Mouse (Mus musculus) urinary bladder, postnatal 25 days (tissue): ENCODE results near the gene Tmprss11g.

ENCODE experiments used
- DNase-seq: peaks from one replicate; pipeline ENCODE4 v3.0.0; 2022; ENCODE audit warnings: low spot score

Tmprss11g gene

GRCm38 (mm10) chr5:86518500-86518899, at the start of gene Tmprss11g:
Gene Tmprss11g (minus strand): TSS chr5:86518600.
- DNase-seq = no peak

DNA sequence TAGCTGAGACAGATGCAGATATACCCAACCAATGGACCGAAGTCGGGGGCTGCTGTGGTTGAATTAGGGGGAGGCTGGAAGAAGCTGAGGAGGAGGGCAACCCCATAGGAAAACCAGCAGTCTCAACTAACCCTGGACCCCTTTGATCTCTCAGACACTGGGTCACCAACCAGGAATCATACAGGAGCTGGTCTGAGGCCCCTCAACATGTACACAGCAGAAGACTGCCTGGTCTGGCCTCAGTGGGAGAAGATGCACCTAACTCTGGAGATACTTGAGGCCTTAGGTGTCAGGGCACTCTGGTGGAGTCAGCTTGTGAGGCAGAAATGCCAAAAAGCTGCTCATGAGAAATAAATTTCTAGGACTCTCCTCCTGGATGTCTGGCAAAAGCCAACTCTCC, 28.3 kb upstream of the Tmprss11g start:
- DNase-seq = no peak

- no peak for DNase-seq
Measured at GRCm38 (mm10) chr5:86540601-86541000, 22.2 kb upstream of the Tmprss11g start.

- no peak for DNase-seq
Measured at GRCm38 (mm10) chr5:86528725-86529124, 10.3 kb upstream of the Tmprss11g start.

- DNase-seq = no peak
Measured at GRCm38 (mm10) chr5:86511538-86511937, 6.9 kb downstream of the Tmprss11g start.

DNA sequence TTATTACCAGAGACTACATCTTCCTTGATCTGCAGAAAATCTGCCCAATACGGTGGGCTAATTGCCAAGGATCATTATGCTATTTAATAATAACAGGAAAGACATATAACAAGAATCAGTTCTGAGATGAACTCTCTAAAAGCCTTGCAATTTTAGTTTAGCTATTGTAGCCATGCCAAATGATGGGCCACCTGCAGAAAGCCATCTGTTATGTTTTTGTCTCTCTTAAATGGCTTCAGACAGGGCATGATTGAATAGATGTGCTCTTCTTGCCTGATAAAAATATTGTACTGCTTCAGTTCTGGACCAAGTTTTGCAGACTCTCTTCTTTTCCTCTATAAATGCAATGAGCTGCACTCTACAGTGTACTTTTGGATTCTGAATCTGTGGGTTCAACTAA, 24.9 kb downstream of the Tmprss11g start:
- no peak for DNase-seq

DNA sequence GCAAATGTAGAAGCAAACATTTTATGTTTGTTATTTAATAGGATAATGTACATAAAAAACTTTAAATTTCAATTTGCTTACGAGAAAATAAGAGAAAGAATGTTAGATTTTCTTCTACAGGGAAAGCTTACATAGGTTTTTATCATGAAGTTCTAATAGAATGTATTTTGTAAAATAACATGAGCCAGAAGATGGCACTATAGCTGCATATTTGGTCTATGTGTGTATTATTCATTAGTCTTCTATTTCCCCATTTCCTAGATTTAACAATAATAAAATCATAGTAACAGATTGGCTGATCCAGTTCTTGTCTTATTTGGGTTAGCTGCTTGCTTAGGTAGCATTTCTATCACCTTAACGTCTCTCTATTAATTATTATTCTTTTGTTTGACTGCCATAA, 35.8 kb downstream of the Tmprss11g start:
- DNase-seq = no peak

DNA sequence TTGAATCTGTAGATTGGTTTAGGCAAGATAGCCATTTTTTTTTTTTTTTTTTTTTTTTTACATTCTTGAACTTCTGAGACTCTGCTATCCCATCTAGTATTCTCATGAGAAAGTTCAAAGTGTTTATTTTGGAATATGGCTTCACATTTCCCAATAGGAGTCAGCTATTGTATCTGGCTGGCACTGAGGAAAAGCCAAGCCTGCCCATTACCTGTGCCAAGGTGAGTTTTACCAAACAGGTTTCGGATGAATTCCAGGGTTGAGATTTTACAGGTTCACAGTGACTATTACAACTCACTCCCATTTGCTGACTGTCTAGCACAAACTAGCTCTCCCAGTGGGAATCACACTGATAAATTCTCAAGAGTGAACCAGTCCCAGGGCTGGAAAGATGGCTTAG, 36.4 kb downstream of the Tmprss11g start:
- DNase-seq = no peak

DNA sequence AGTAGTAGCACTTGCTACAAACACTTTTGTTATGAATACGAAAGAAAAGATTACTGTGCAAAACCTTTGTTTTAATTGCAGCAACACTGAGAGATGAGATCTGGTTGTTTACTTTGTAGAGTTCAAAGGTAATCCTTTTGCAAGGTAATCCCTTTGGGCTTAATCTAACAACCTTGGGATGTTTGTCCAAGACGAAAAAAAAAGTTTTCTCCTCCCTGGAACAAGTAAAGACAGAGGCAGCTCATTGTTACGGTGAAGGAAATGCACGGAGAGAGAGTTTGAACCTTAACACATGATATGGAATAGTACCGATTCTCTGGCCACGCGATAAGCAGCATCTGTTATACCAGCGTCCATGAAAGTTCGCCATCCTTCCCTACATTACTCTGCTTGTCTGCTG, 44.5 kb downstream of the Tmprss11g start:
- no peak for DNase-seq

DNA sequence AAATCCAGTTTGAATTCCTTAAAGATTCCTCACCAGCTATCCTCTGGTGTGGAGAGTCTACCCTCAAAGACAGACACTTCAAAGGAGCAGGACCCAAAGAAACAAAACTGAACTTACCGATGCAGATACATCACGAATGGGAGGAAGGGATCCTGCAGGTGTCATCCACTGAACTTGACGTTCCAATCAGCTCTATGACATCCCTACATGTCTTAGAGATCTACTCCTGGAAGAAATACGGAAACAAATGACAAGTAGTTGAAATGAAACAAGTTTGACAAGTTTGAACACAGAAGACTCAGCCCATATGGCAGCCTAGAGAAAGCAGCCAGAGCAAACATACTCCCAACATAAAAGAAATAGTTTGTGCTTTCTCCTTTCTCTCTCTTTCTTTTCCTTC, 49.5 kb downstream of the Tmprss11g start, which contains the start of gene Tmprss11a:
TSS of gene Tmprss11a (minus strand) at position 101 of the 400 bp plus-strand sequence.
- no peak for DNase-seq

DNA sequence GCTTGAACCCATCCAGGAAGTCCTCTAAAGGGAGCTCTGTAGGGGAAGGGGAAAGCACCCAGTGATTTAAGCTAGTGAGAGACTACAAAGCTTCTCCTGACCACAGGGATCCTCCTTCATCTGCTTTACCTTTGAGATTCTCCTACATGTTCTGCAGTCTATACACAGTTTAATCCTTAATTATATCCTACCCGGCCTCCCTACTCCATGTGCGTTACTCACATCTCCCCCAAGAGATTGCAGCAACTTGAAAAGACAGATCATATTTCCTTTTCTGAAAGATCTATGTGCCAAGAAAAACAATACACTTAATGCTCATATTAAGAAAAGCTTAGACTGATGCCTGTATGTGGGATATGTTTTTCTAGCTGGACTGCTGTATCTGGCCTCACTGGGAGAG, 79.1 kb downstream of the Tmprss11g start:
- DNase-seq = no peak

DNA sequence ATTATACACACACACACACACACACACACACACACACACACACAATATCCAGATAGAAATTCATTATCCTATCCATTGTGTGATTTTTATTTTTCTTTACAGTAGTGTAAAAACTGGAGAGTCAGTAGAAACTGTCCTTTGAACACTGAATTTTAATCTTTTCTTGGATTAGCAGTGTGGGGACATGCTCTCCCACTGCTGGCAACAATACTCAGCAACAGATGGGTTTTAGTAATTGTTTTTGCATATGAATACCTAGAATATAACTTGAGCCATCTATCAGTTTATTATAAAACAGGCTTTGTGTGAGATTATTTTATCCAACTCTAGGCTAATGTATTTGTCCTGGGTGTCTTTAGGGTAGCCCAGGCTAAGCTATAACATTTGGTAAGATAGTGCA, 79.9 kb downstream of the Tmprss11g start:
- no peak for DNase-seq
